Mouse (Mus musculus): Measurements from ENCODE around the gene Itprid1. TPM values are rescaled to one million over a fixed set of nuclear protein-coding genes. Genes with fewer than 3 reads are reported as not detected.

The Itprid1 gene
- polyA plus RNA-seq, 1 experiment from 2014 or later, result 0.40 TPM

- ATAC-seq (ENCODE audit: insufficient read depth, low FRiP score), result no peak
- Histone ChIP-seq H3K9ac (ENCODE audit: low read length) (no peak overlapping the region), H3K36me3 (ENCODE audit: control insufficient read depth, insufficient read depth, low read length) (no peaks in the 10 kb centered on the region), H3K27ac (ENCODE audit: low read length) (no peak overlapping the region), H3K4me2 (ENCODE audit: low read depth, low read length) (no peak overlapping the region), H3K4me3 (replicated peaks; ENCODE audit: low read length) (no peak overlapping the region), H3K4me1 (ENCODE audit: control insufficient read depth, insufficient read depth, low read length) (no peaks in the 10 kb centered on the region), H3K9me3 (replicated peaks; ENCODE audit: control insufficient read depth, low read length) (no peaks in the 10 kb centered on the region), H3K27me3 (ENCODE audit: control insufficient read depth, insufficient read depth, low read length) (no peaks in the 10 kb centered on the region)
- 68% methylated on average over 4 of the region's 4 CpGs for WGBS
Measured at GRCm38 (mm10) chr6:55920866-55921630, 84.4 kb downstream of the Itprid1 start.

DNA sequence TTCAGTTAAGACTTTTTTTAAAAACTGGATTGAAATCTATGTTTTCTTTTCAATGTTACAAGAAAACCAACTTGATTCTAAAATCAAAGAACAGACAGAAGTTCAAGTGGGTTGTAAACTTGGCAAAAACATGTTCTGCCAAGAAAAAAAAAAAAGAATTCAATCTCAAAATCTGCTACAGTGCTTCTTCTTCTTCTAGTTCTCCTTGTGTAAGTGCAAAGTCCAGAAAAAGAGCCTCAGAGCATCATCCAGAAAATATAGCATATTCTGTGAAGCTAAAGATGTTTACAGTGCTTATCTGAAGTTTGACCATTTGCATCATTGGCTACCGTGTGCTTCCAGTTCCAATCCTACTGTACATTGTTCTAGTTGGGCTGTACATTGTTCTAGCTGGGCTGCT is 108.0 kb downstream of the Itprid1 start:
- ATAC-seq (ENCODE audit: insufficient read depth, low FRiP score), result no peak
- Histone ChIP-seq H3K9ac (ENCODE audit: low read length) (no peak overlapping the region), H3K4me3 (replicated peaks; ENCODE audit: low read length) (no peak overlapping the region), H3K4me2 (ENCODE audit: low read depth, low read length) (no peak overlapping the region), H3K36me3 (ENCODE audit: control insufficient read depth, insufficient read depth, low read length) (no peaks in the 10 kb centered on the region), H3K27me3 (ENCODE audit: control insufficient read depth, insufficient read depth, low read length) (no peaks in the 10 kb centered on the region), H3K27ac (ENCODE audit: low read length) (no peak overlapping the region), H3K9me3 (replicated peaks; ENCODE audit: control insufficient read depth, low read length) (no peaks in the 10 kb centered on the region), H3K4me1 (ENCODE audit: control insufficient read depth, insufficient read depth, low read length) (no peaks in the 10 kb centered on the region)
- 71% methylated on average over 1 of the region's 1 CpGs for WGBS

- ATAC-seq (ENCODE audit: insufficient read depth, low FRiP score), result peak; percentile 56; the same call in 1 of the 2 replicates
- Histone ChIP-seq H3K27me3 (ENCODE audit: control insufficient read depth, insufficient read depth, low read length) (no peaks in the 10 kb centered on the region), H3K4me1 (ENCODE audit: control insufficient read depth, insufficient read depth, low read length) (no peaks in the 10 kb centered on the region), H3K4me2 (ENCODE audit: low read depth, low read length) (no peak overlapping the region), H3K27ac (ENCODE audit: low read length) (no peak overlapping the region), H3K4me3 (replicated peaks; ENCODE audit: low read length) (no peak overlapping the region), H3K9me3 (replicated peaks; ENCODE audit: control insufficient read depth, low read length) (no peaks in the 10 kb centered on the region), H3K9ac (ENCODE audit: low read length) (no peak overlapping the region), H3K36me3 (ENCODE audit: control insufficient read depth, insufficient read depth, low read length) (no peaks in the 10 kb centered on the region)
- WGBS, result 71% methylated on average over 8 of the region's 8 CpGs
Measured at GRCm38 (mm10) chr6:55950345-55951110, 113.8 kb downstream of the Itprid1 start.

DNA sequence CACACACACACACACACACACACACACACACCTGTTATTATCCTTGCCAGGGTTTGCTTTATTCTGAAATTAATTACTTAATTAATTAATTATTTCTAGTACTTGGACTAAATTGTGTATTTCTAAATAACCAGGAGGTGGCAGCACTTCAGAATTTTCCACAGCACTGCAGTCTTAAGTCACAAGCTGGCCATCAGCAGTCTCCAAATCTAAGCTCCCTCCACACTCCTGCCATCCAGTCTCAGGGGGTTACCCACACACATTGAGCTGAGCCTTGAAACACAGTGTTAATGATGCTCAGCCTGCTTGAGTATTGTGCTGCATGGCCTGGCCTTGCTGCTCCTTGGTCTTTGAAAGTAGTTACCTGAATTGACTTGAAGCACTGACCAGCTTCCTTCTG is 136.3 kb downstream of the Itprid1 start:
- Histone ChIP-seq H3K9ac (ENCODE audit: low read length) (no peak overlapping the region), H3K4me1 (ENCODE audit: control insufficient read depth, insufficient read depth, low read length) (no peaks in the 10 kb centered on the region), H3K4me2 (ENCODE audit: low read depth, low read length) (no peak overlapping the region), H3K36me3 (ENCODE audit: control insufficient read depth, insufficient read depth, low read length) (no peaks in the 10 kb centered on the region), H3K9me3 (replicated peaks; ENCODE audit: control insufficient read depth, low read length) (no peaks in the 10 kb centered on the region), H3K27ac (ENCODE audit: low read length) (no peak overlapping the region), H3K27me3 (ENCODE audit: control insufficient read depth, insufficient read depth, low read length) (no peaks in the 10 kb centered on the region), H3K4me3 (replicated peaks; ENCODE audit: low read length) (no peak overlapping the region)
- no peak for ATAC-seq (ENCODE audit: insufficient read depth, low FRiP score)

- no peaks in the 10 kb centered on the region for H3K4me1 ChIP-seq (ENCODE audit: control insufficient read depth, insufficient read depth, low read length)
- H3K36me3 ChIP-seq (ENCODE audit: control insufficient read depth, insufficient read depth, low read length), result no peaks in the 10 kb centered on the region
- no peaks in the 10 kb centered on the region for H3K27me3 ChIP-seq (ENCODE audit: control insufficient read depth, insufficient read depth, low read length)
- no peak overlapping the region for H3K4me2 ChIP-seq (ENCODE audit: low read depth, low read length)
- no peak for ATAC-seq (ENCODE audit: insufficient read depth, low FRiP score)
- H3K9ac ChIP-seq (ENCODE audit: low read length), result no peak overlapping the region
- H3K27ac ChIP-seq (ENCODE audit: low read length), result no peak overlapping the region
- 77% methylated on average over 2 of the region's 2 CpGs for WGBS
- H3K4me3 ChIP-seq (replicated peaks; ENCODE audit: low read length), result no peak overlapping the region
- H3K9me3 ChIP-seq (replicated peaks; ENCODE audit: control insufficient read depth, low read length), result no peaks in the 10 kb centered on the region
Measured at GRCm38 (mm10) chr6:55979766-55980165, 143.1 kb downstream of the Itprid1 start.

DNA sequence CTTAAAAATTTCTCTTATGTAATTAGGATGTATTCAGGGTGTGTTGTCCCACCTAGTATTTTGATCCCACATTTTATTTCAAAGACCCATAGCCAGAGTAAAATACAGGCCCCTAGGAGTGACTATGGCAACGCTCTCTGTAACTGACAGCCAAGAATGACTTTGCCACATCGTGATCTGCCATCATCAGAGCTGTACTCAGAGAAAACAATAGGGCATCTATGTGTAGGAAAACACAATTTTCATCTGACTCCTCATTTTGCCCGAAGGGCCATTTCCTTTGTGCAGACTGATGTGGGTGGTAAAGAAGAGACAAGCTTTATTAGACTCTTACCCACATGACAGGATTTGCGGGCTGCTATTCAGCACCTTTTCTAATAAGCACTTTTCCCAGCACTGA is 172.0 kb downstream of the Itprid1 start:
- 79% methylated on average over 4 of the region's 4 CpGs for WGBS
- ATAC-seq (ENCODE audit: insufficient read depth, low FRiP score), result no peak
- no peak overlapping the region for H3K9ac ChIP-seq (ENCODE audit: low read length)
- H3K4me1 ChIP-seq (ENCODE audit: control insufficient read depth, insufficient read depth, low read length), result no peaks in the 10 kb centered on the region
- no peaks in the 10 kb centered on the region for H3K27me3 ChIP-seq (ENCODE audit: control insufficient read depth, insufficient read depth, low read length)
- no peaks in the 10 kb centered on the region for H3K9me3 ChIP-seq (replicated peaks; ENCODE audit: control insufficient read depth, low read length)
- no peak overlapping the region for H3K4me2 ChIP-seq (ENCODE audit: low read depth, low read length)
- no peak overlapping the region for H3K4me3 ChIP-seq (replicated peaks; ENCODE audit: low read length)
- H3K27ac ChIP-seq (ENCODE audit: low read length), result no peak overlapping the region
- H3K36me3 ChIP-seq (ENCODE audit: control insufficient read depth, insufficient read depth, low read length), result no peaks in the 10 kb centered on the region

DNA sequence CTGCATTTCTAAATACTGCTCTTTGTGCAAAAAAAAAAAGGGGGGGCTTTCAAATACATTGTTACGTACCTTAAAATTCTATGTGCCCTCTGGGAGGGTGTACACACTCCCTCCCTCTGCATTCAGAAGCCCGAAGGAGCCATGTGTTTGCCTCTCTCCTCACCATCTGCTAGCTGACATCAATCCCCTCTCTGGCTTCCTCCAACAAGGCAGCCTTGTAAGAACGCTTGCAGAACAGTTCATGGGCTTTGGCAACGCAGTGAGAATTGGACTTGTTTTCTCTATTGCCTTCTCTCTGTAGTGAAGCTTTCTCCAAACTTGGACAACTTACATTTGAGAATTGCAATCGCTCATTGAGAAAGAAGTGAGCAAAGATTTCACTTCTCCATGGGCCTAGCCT is 175.7 kb downstream of the Itprid1 start:
- 70% methylated on average over 5 of the region's 5 CpGs for WGBS
- no peaks in the 10 kb centered on the region for H3K27me3 ChIP-seq (ENCODE audit: control insufficient read depth, insufficient read depth, low read length)

GRCm38 (mm10) chr6:56017291-56017994 is 180.7 kb downstream of the Itprid1 start, which contains the start of gene Ppp1r17:
TSS of gene Ppp1r17 (plus strand) at chr6:56017497.
- Histone ChIP-seq H3K9ac (ENCODE audit: low read length) (no peak within 1 kb of the TSS), H3K4me2 (ENCODE audit: low read depth, low read length) (no peak within 1 kb of the TSS), H3K4me3 (replicated peaks; ENCODE audit: low read length) (no peak within 1 kb of the TSS), H3K4me1 (ENCODE audit: control insufficient read depth, insufficient read depth, low read length) (no peaks in the 10 kb centered on the region), H3K27ac (ENCODE audit: low read length) (no peak within 1 kb of the TSS), H3K9me3 (replicated peaks; ENCODE audit: control insufficient read depth, low read length) (no peaks in the 10 kb centered on the region), H3K36me3 (ENCODE audit: control insufficient read depth, insufficient read depth, low read length) (no peaks in the 10 kb centered on the region), H3K27me3 (ENCODE audit: control insufficient read depth, insufficient read depth, low read length) (no peaks in the 10 kb centered on the region)
- 68% methylated on average over 16 of the region's 16 CpGs for WGBS
- ATAC-seq (ENCODE audit: insufficient read depth, low FRiP score), result no peak

More for the DNA sequence above, 175.7 kb downstream of the Itprid1 start:
- no peak overlapping the region for H3K4me3 ChIP-seq (replicated peaks; ENCODE audit: low read length)
- no peak overlapping the region for H3K9ac ChIP-seq (ENCODE audit: low read length)
- H3K4me1 ChIP-seq (ENCODE audit: control insufficient read depth, insufficient read depth, low read length), result no peaks in the 10 kb centered on the region
- ATAC-seq (ENCODE audit: insufficient read depth, low FRiP score), result no peak
- no peaks in the 10 kb centered on the region for H3K9me3 ChIP-seq (replicated peaks; ENCODE audit: control insufficient read depth, low read length)
- no peaks in the 10 kb centered on the region for H3K36me3 ChIP-seq (ENCODE audit: control insufficient read depth, insufficient read depth, low read length)
- H3K27ac ChIP-seq (ENCODE audit: low read length), result no peak overlapping the region
- no peak overlapping the region for H3K4me2 ChIP-seq (ENCODE audit: low read depth, low read length)

GRCm38 (mm10) chr6:56019632-56020031 is 182.9 kb downstream of the Itprid1 start:
- Histone ChIP-seq H3K27me3 (ENCODE audit: control insufficient read depth, insufficient read depth, low read length) (no peaks in the 10 kb centered on the region), H3K9me3 (replicated peaks; ENCODE audit: control insufficient read depth, low read length) (no peaks in the 10 kb centered on the region), H3K9ac (ENCODE audit: low read length) (no peak overlapping the region), H3K4me3 (replicated peaks; ENCODE audit: low read length) (no peak overlapping the region), H3K4me2 (ENCODE audit: low read depth, low read length) (no peak overlapping the region), H3K4me1 (ENCODE audit: control insufficient read depth, insufficient read depth, low read length) (no peaks in the 10 kb centered on the region), H3K27ac (ENCODE audit: low read length) (no peak overlapping the region), H3K36me3 (ENCODE audit: control insufficient read depth, insufficient read depth, low read length) (no peaks in the 10 kb centered on the region)
- no peak for ATAC-seq (ENCODE audit: insufficient read depth, low FRiP score)
- WGBS, result 45% methylated on average over 2 of the region's 2 CpGs
